25 mouse cellular contexts compared by ENCODE assay signal in the genomic region with DNA sequence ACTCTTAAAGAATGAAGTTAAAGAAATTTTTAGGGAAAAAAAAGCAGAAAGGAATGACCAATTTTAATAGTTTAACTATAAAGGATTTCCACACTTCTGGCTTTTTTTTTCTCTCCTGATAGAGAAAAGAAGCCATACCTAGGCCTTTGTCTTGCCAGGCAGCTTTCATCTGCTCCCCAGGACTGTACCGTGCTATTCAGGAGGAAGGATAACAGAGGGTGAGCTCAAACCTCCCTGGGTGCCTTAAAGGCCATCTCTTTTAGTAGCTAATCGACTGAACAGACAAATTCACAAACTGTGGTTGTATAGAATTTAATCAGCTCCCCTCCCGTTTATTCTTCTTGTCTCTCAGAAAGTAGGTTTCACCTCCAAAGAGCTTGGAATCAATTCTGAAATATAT.
"Had no signal": no experiment of that assay in that cellular context is flagged by ENCODE, and none has a peak within 500 bp of the region (broad histone marks: within the 10 kb centered on the region; RNA-seq: fewer than 3 reads in every experiment).

No protein-coding gene starts in this region.

- H3K9me3 ChIP-seq: heart, embryonic 13.5 days; heart, embryonic 15.5 days; hindbrain, embryonic 13.5 days; hindbrain, embryonic 15.5 days; limb, embryonic 10.5 days; limb, embryonic 12.5 days; liver, embryonic 13.5 days had no signal

- H3K4me2 ChIP-seq: heart, embryonic 11.5 days; heart, embryonic 13.5 days; heart, embryonic 15.5 days; hindbrain, embryonic 13.5 days; hindbrain, embryonic 15.5 days; limb, embryonic 12.5 days; liver, embryonic 11.5 days; liver, embryonic 13.5 days had no signal

- H3K27ac ChIP-seq: heart, adult 2 months; heart, embryonic 13.5 days; heart, embryonic 15.5 days; hindbrain, embryonic 13.5 days; hindbrain, embryonic 15.5 days; hindbrain, postnatal 0 days; layer of hippocampus, adult 2 months; left cerebral cortex, adult 2 months; limb, embryonic 10.5 days; limb, embryonic 12.5 days; liver, embryonic 13.5 days had no signal

- ATAC-seq: hindbrain, postnatal 0 days; intestine, embryonic 16.5 days had no signal

- H3K9ac ChIP-seq: heart, embryonic 13.5 days; heart, embryonic 15.5 days; hindbrain, embryonic 13.5 days; hindbrain, embryonic 15.5 days; limb, embryonic 12.5 days; liver, embryonic 13.5 days had no signal

- H3K4me1 ChIP-seq: heart, embryonic 15.5 days had no signal

- DNase-seq: gastrocnemius, postnatal 14 days; gastrocnemius, postnatal 36 days; heart, adult 11 months; heart, adult 2 months; heart, postnatal 14 days; heart, postnatal 36 days; kidney, adult 11 months; kidney, adult 2 months; kidney, postnatal 10 days; kidney, postnatal 25 days; kidney, postnatal 4 days; liver; liver, embryonic 13.5 days had no signal

- H3K4me3 ChIP-seq: heart, adult 2 months; heart, embryonic 13.5 days; heart, embryonic 15.5 days; hindbrain, embryonic 13.5 days; hindbrain, embryonic 15.5 days; layer of hippocampus, adult 2 months; left cerebral cortex, adult 2 months; limb, embryonic 10.5 days; limb, embryonic 12.5 days; liver, embryonic 13.5 days had no signal

- H3K27me3 ChIP-seq: heart, embryonic 13.5 days; heart, embryonic 15.5 days; hindbrain, embryonic 13.5 days; hindbrain, embryonic 15.5 days; limb, embryonic 12.5 days; liver, embryonic 13.5 days had no signal

- H3K36me3 ChIP-seq: heart, embryonic 13.5 days; heart, embryonic 15.5 days; hindbrain, embryonic 13.5 days; hindbrain, embryonic 15.5 days; limb, embryonic 10.5 days; limb, embryonic 12.5 days; liver, embryonic 13.5 days had no signal
